8 mouse cellular contexts compared by ENCODE assay signal in genomic region chr3:69315810-69316390, GRCm38 (mm10). TPM values are rescaled to one million over a fixed set of nuclear protein-coding genes. Genes with fewer than 3 reads are reported as not detected.
DNase-seq lines count a peak whose midpoint lies in the region; ATAC-seq and TF ChIP-seq lines count a peak whose summit lies in the region.

No protein-coding gene starts in this region.

- peaks cover 14% of the 10 kb centered on the region for H3K4me1 ChIP-seq in heart, postnatal 0 days (ENCODE audit: control insufficient read depth, insufficient read depth)
- peaks cover 10% of the 10 kb centered on the region for H3K4me1 ChIP-seq in brown adipose tissue, adult 24 weeks (ENCODE audit: control insufficient read depth, insufficient read depth, insufficient read length, low read length)
- H3K4me1 ChIP-seq in hindbrain, embryonic 15.5 days (replicated peaks): peaks cover 32% of the 10 kb centered on the region
- peaks cover 23% of the 10 kb centered on the region for H3K4me1 ChIP-seq in midbrain, embryonic 14.5 days (ENCODE audit: control insufficient read depth, insufficient read depth, low read length)

- no peaks in the 10 kb centered on the region for H3K9me3 ChIP-seq in heart, postnatal 0 days (replicated peaks; ENCODE audit: control insufficient read depth, low read length)
- no peaks in the 10 kb centered on the region for H3K9me3 ChIP-seq in hindbrain, embryonic 15.5 days
- no peaks in the 10 kb centered on the region for H3K9me3 ChIP-seq in midbrain, embryonic 14.5 days (ENCODE audit: control insufficient read depth, low read length)

- TF ChIP-seq EP300 in heart, postnatal 0 days (IDR thresholded peaks at IDR 0.05; ENCODE audit: low read depth): no peak

- no peaks in the 10 kb centered on the region for H3K36me3 ChIP-seq in heart, postnatal 0 days (replicated peaks; ENCODE audit: control insufficient read depth, insufficient read depth, low read length)
- H3K36me3 ChIP-seq in hindbrain, embryonic 15.5 days: no peaks in the 10 kb centered on the region
- no peaks in the 10 kb centered on the region for H3K36me3 ChIP-seq in midbrain, embryonic 14.5 days (ENCODE audit: control insufficient read depth, insufficient read depth, low read length)

- H3K4me3 ChIP-seq in heart, postnatal 0 days (ENCODE audit: low read depth, low read length): peak overlapping the region; percentile 63
- H3K4me3 ChIP-seq in brown adipose tissue, adult 24 weeks (ENCODE audit: insufficient read depth, low read depth, low read length): peak overlapping the region; percentile 91
- H3K4me3 ChIP-seq in hindbrain, embryonic 15.5 days: peak overlapping the region; percentile 84
- H3K4me3 ChIP-seq in midbrain, embryonic 14.5 days (replicated peaks; ENCODE audit: low read depth, low read length): peak overlapping the region; percentile 86

- intact Hi-C loops in heart, postnatal 10 days (cut with DNase I): loop anchor here (2.0 to 10.0 kb wide), 3 partner anchors 59 to 191 kb away; partner anchors contain the start of gene Kpna4
- intact Hi-C loops in left cerebral cortex, postnatal 10 days (cut with DNase I): loop anchor here (2.0 to 5.0 kb wide), 2 partner anchors 59 to 165 kb away; no protein-coding TSS in a partner anchor

- H3K4me2 ChIP-seq in heart, postnatal 0 days (ENCODE audit: low read depth, low read length): peak overlapping the region; percentile 91
- peak overlapping the region; percentile 91 for H3K4me2 ChIP-seq in hindbrain, embryonic 15.5 days
- peak overlapping the region; percentile 89 for H3K4me2 ChIP-seq in midbrain, embryonic 14.5 days (ENCODE audit: low read length)

- whole genome bisulfite sequencing in heart, postnatal 0 days: 1% methylated on average over 18 of the region's 18 CpGs
- WGBS in hindbrain, embryonic 15.5 days: 3% methylated on average over 18 of the region's 18 CpGs
- 2% methylated on average over 18 of the region's 18 CpGs for WGBS in midbrain, embryonic 14.5 days

- H3K27me3 ChIP-seq in heart, postnatal 0 days (ENCODE audit: control insufficient read depth, insufficient read depth, low read length): no peaks in the 10 kb centered on the region
- no peaks in the 10 kb centered on the region for H3K27me3 ChIP-seq in hindbrain, embryonic 15.5 days
- H3K27me3 ChIP-seq in midbrain, embryonic 14.5 days (ENCODE audit: control insufficient read depth, insufficient read depth, low read length): no peaks in the 10 kb centered on the region

- peak overlapping the region; percentile 95 for H3K27ac ChIP-seq in heart, postnatal 0 days (ENCODE audit: low read depth)
- peak overlapping the region; percentile 97 for H3K27ac ChIP-seq in brown adipose tissue, adult 24 weeks (replicated peaks; ENCODE audit: low read depth, low read length)
- peak overlapping the region; percentile 96 for H3K27ac ChIP-seq in hindbrain, embryonic 15.5 days (replicated peaks)
- H3K27ac ChIP-seq in midbrain, embryonic 14.5 days (replicated peaks; ENCODE audit: low read depth, low read length): peak overlapping the region; percentile 93

- H3K9ac ChIP-seq in heart, postnatal 0 days (replicated peaks; ENCODE audit: low read depth, low read length): peak overlapping the region; percentile 71
- peak overlapping the region; percentile 69 for H3K9ac ChIP-seq in hindbrain, embryonic 15.5 days
- H3K9ac ChIP-seq in midbrain, embryonic 14.5 days (replicated peaks; ENCODE audit: low read length): peak overlapping the region; percentile 65

- ATAC-seq in heart, postnatal 0 days (ENCODE audit: insufficient read depth, low read depth): peak; percentile 38
- peak; percentile 40 for ATAC-seq in hindbrain, embryonic 15.5 days (ENCODE audit: low FRiP score, low read depth)
- ATAC-seq in midbrain, embryonic 14.5 days (ENCODE audit: low FRiP score, low TSS enrichment): peak; percentile 22

- TF ChIP-seq CTCF in heart, postnatal 0 days (IDR thresholded peaks at IDR 0.05; ENCODE audit: low read depth): no peak

- peak; percentile 12 for DNase-seq in heart, postnatal 0 days (ENCODE audit: low spot score)
- DNase-seq in heart, postnatal 10 days: no peak
- DNase-seq in midbrain, embryonic 14.5 days: no peak
- DNase-seq in left cerebral cortex, postnatal 10 days (ENCODE audit: extremely low spot score in 1 of 2, low spot score in 2 of 2): no peak
- DNase-seq in right cerebral cortex, adult 2 months (ENCODE audit: low spot score in 2 of 2): no peak
- no peak for DNase-seq in ovary, adult 18-20 months (ENCODE audit: low spot score)

RNA-seq across cellular contexts. Expression of gene Ppm1l, which starts 0.8 kb away (rescaled TPM):
- 13.8 and 25.7 TPM in 2 replicates for total RNA-seq in heart, postnatal 0 days (2014; rRNA removed; ENCODE audit: low replicate concordance)
- 7.8 and 8.7 TPM in 2 replicates for polyA plus RNA-seq in heart, postnatal 0 days (2015; fragmentation: Nextera tagmentation; extraction: Ambion mirVana)
- total RNA-seq in heart, postnatal 10 days (2021): 10 to 100 TPM; 23.6 to 24.2 TPM
- 4.9 and 5.0 TPM in 2 replicates for polyA plus RNA-seq in brown adipose tissue, adult 24 weeks (2012; ENCODE audit: insufficient read depth, insufficient read length, missing spikeins)
- 21.5 and 22.5 TPM in 2 replicates for polyA plus RNA-seq in hindbrain, embryonic 15.5 days (2015; fragmentation: Nextera tagmentation; extraction: Ambion mirVana)
- polyA plus RNA-seq in midbrain, embryonic 14.5 days (2014; fragmentation: Nextera tagmentation; extraction: Ambion mirVana): 20.4 and 26.2 TPM in 2 replicates
- 10 to 100 TPM; 70.7 to 73.3 TPM for total RNA-seq in left cerebral cortex, postnatal 10 days (2021)
